12 mouse cellular contexts compared by ENCODE assay signal in genomic region chr1:187454431-187454830, GRCm38 (mm10).
A peak's percentile ranks its signal among the peaks of the same experiment; 100 is the strongest.
DNase-seq lines count a peak whose midpoint lies in the region; TF ChIP-seq lines count a peak whose summit lies in the region.
"Had no signal": no experiment of that assay in that cellular context is flagged by ENCODE, and none has a peak within 500 bp of the region (broad histone marks: within the 10 kb centered on the region; RNA-seq: fewer than 3 reads in every experiment).

No protein-coding gene starts in this region.

- TF ChIP-seq CTCF in layer of hippocampus, adult 2 months (conservative IDR thresholded peaks at IDR 0.05) = peak; percentile 59
- peak; percentile 47 for TF ChIP-seq CTCF in ES-Bruce4 (IDR thresholded peaks at IDR 0.05; ENCODE audit: low read depth, low read length)

- H3K36me3 ChIP-seq in ES-Bruce4 (ENCODE audit: control insufficient read depth, insufficient read depth, low read length, poor library complexity, severe bottlenecking) = no peaks in the 10 kb centered on the region
- H3K36me3 ChIP-seq: lung, embryonic 15.5 days; neural tube, embryonic 13.5 days; stomach, embryonic 15.5 days had no signal

- no peak overlapping the region for H3K9ac ChIP-seq in ES-Bruce4 (ENCODE audit: low read depth, poor library complexity, severe bottlenecking)
- H3K9ac ChIP-seq: lung, embryonic 15.5 days; neural tube, embryonic 13.5 days; stomach, embryonic 15.5 days had no signal

- H3K4me1 ChIP-seq in ES-Bruce4 (ENCODE audit: control insufficient read depth, insufficient read depth, low read length) = no peaks in the 10 kb centered on the region
- H3K4me1 ChIP-seq: lung, embryonic 15.5 days; neural tube, embryonic 13.5 days; stomach, embryonic 15.5 days had no signal

- H3K27ac ChIP-seq in layer of hippocampus, adult 2 months = no peak overlapping the region
- no peak overlapping the region for H3K27ac ChIP-seq in ES-Bruce4 (ENCODE audit: insufficient read depth, low read length)
- H3K27ac ChIP-seq: lung, embryonic 15.5 days; neural tube, embryonic 13.5 days; stomach, embryonic 15.5 days had no signal

- TF ChIP-seq POLR2A in ES-Bruce4 (IDR thresholded peaks at IDR 0.05; ENCODE audit: insufficient read depth, low read length) = no peak

- H3K9me3 ChIP-seq in ES-Bruce4 (replicated peaks; ENCODE audit: control insufficient read depth, insufficient read depth, low read length, poor library complexity, severe bottlenecking) = no peaks in the 10 kb centered on the region
- H3K9me3 ChIP-seq: lung, embryonic 15.5 days; stomach, embryonic 15.5 days had no signal

- H3K27me3 ChIP-seq in ES-Bruce4 (ENCODE audit: control insufficient read depth, insufficient read depth, low read length, poor library complexity, severe bottlenecking) = no peaks in the 10 kb centered on the region
- H3K27me3 ChIP-seq: lung, embryonic 15.5 days; neural tube, embryonic 13.5 days; stomach, embryonic 15.5 days had no signal

- TF ChIP-seq EP300 in ES-Bruce4 (IDR thresholded peaks at IDR 0.05; ENCODE audit: insufficient read depth, low read depth, low read length) = no peak

- peak; percentile 48 to 51 for DNase-seq in cerebellum, postnatal 10 days
- DNase-seq in cerebellum, adult 11 months = no peak
- no peak for DNase-seq in layer of hippocampus, adult 2 months (ENCODE audit: low spot score in 2 of 2)
- no peak for DNase-seq in layer of hippocampus, adult 11-12 months (ENCODE audit: low spot score)
- peak; percentile 73 for DNase-seq in kidney, adult 9 months
- DNase-seq in urinary bladder, postnatal 4 days (ENCODE audit: low spot score in 2 of 2) = no peak
- no peak for DNase-seq in cerebellum, postnatal 36 days
- DNase-seq: B cell, adult 2 months had no signal

- no peak overlapping the region for H3K4me3 ChIP-seq in layer of hippocampus, adult 2 months
- H3K4me3 ChIP-seq in ES-Bruce4 (ENCODE audit: low read depth, low read length) = no peak overlapping the region
- H3K4me3 ChIP-seq: lung, embryonic 15.5 days; neural tube, embryonic 13.5 days; stomach, embryonic 15.5 days had no signal

Comparison
In these comparisons a context has a peak if more than half of its experiments do, and no peak if none do; other contexts are left out.
1. DNase-seq: peak in cerebellum, postnatal 10 days (2 of 2) and kidney, adult 9 months (single experiment); none in cerebellum, adult 11 months (single experiment), layer of hippocampus, adult 2 months (0 of 2), layer of hippocampus, adult 11-12 months (single experiment), urinary bladder, postnatal 4 days (0 of 2) and cerebellum, postnatal 36 days (0 of 2).